Mouse (Mus musculus): Measurements from ENCODE around the gene Gm11555. TPM values are rescaled to one million over a fixed set of nuclear protein-coding genes. Genes with fewer than 3 reads are reported as not detected.
"Not testable (repeated sequence)": the region's sequence is repeated elsewhere in the genome, so short reads cannot be mapped to it uniquely, and the experiment has no call there.

Gm11555 gene
- polyA plus RNA-seq (2015; fragmentation: Nextera tagmentation; extraction: Ambion mirVana) = not detected in 2 replicates

- no peak within 1 kb of the TSS for H3K4me3 ChIP-seq
- H3K4me2 ChIP-seq = no peak within 1 kb of the TSS
- no peak within 1 kb of the TSS for H3K27ac ChIP-seq
- WGBS = 76% methylated on average over 2 of the region's 2 CpGs
- no peaks in the 10 kb centered on the region for H3K9me3 ChIP-seq
- no peaks in the 10 kb centered on the region for H3K27me3 ChIP-seq
- no peaks in the 10 kb centered on the region for H3K36me3 ChIP-seq
- no peak for ATAC-seq (ENCODE audit: insufficient number of reproducible peaks, low FRiP score, low TSS enrichment, low read depth)
- H3K9ac ChIP-seq = no peak within 1 kb of the TSS
- H3K4me1 ChIP-seq = no peaks in the 10 kb centered on the region
Measured at GRCm38 (mm10) chr11:99650136-99650535, at the start of gene Gm11555. TSS of gene Gm11555 (minus strand) at chr11:99650236.

GRCm38 (mm10) chr11:99690463-99690862, 40.4 kb upstream of the Gm11555 start, which contains the start of gene Gm14190:
TSS of gene Gm14190 (minus strand) at chr11:99690740.
- no peak for ATAC-seq (ENCODE audit: insufficient number of reproducible peaks, low FRiP score, low TSS enrichment, low read depth)
- Histone ChIP-seq H3K4me2 (no peak within 1 kb of the TSS), H3K4me1 (no peaks in the 10 kb centered on the region), H3K9me3 (no peaks in the 10 kb centered on the region), H3K9ac (no peak within 1 kb of the TSS), H3K4me3 (no peak within 1 kb of the TSS), H3K27me3 (no peaks in the 10 kb centered on the region), H3K27ac (no peak within 1 kb of the TSS), H3K36me3 (no peaks in the 10 kb centered on the region)
- WGBS = 91% methylated on average over 1 of the region's 1 CpGs

- not testable (repeated sequence) for H3K27ac ChIP-seq; H3K36me3 ChIP-seq; H3K4me3 ChIP-seq; H3K4me1 ChIP-seq; H3K4me2 ChIP-seq; H3K9ac ChIP-seq; ATAC-seq (ENCODE audit: insufficient number of reproducible peaks, low FRiP score, low TSS enrichment, low read depth); H3K27me3 ChIP-seq; H3K9me3 ChIP-seq
- WGBS = 55% methylated on average over 1 of the region's 1 CpGs
Measured at GRCm38 (mm10) chr11:99685235-99685634, 35.2 kb upstream of the Gm11555 start.

GRCm38 (mm10) chr11:99683481-99683880, 33.4 kb upstream of the Gm11555 start:
- H3K4me2 ChIP-seq = no peak overlapping the region
- no peaks in the 10 kb centered on the region for H3K9me3 ChIP-seq
- ATAC-seq (ENCODE audit: insufficient number of reproducible peaks, low FRiP score, low TSS enrichment, low read depth) = no peak
- 80% methylated on average over 2 of the region's 2 CpGs for WGBS
- no peak overlapping the region for H3K27ac ChIP-seq
- no peaks in the 10 kb centered on the region for H3K27me3 ChIP-seq
- H3K36me3 ChIP-seq = no peaks in the 10 kb centered on the region
- no peak overlapping the region for H3K9ac ChIP-seq
- H3K4me3 ChIP-seq = no peak overlapping the region
- H3K4me1 ChIP-seq = no peaks in the 10 kb centered on the region

- H3K9ac ChIP-seq = no peak within 1 kb of the TSS
- no peaks in the 10 kb centered on the region for H3K36me3 ChIP-seq
- H3K4me1 ChIP-seq = no peaks in the 10 kb centered on the region
- H3K9me3 ChIP-seq = no peaks in the 10 kb centered on the region
- H3K4me2 ChIP-seq = no peak within 1 kb of the TSS
- no peak for ATAC-seq (ENCODE audit: insufficient number of reproducible peaks, low FRiP score, low TSS enrichment, low read depth)
- no peaks in the 10 kb centered on the region for H3K27me3 ChIP-seq
- H3K27ac ChIP-seq = no peak within 1 kb of the TSS
- no peak within 1 kb of the TSS for H3K4me3 ChIP-seq
Measured at GRCm38 (mm10) chr11:99665860-99666259, 15.8 kb upstream of the Gm11555 start, which contains the start of gene Krtap4-6. TSS of gene Krtap4-6 (minus strand) at chr11:99665960.

- no peak overlapping the region for H3K27ac ChIP-seq
- H3K36me3 ChIP-seq = no peaks in the 10 kb centered on the region
- H3K9me3 ChIP-seq = no peaks in the 10 kb centered on the region
- no peaks in the 10 kb centered on the region for H3K27me3 ChIP-seq
- H3K4me2 ChIP-seq = no peak overlapping the region
- no peaks in the 10 kb centered on the region for H3K4me1 ChIP-seq
- 79% methylated on average over 10 of the region's 10 CpGs for WGBS
- ATAC-seq (ENCODE audit: insufficient number of reproducible peaks, low FRiP score, low TSS enrichment, low read depth) = no peak
- no peak overlapping the region for H3K9ac ChIP-seq
- no peak overlapping the region for H3K4me3 ChIP-seq
Measured at GRCm38 (mm10) chr11:99662802-99663201, 12.8 kb upstream of the Gm11555 start.

- no peak for ATAC-seq (ENCODE audit: insufficient number of reproducible peaks, low FRiP score, low TSS enrichment, low read depth)
Measured at GRCm38 (mm10) chr11:99659256-99659655, 9.2 kb upstream of the Gm11555 start.

GRCm38 (mm10) chr11:99658467-99659010, 8.5 kb upstream of the Gm11555 start, which contains the start of gene Gm11563:
TSS of gene Gm11563 (minus strand) at chr11:99658960.
- H3K9ac ChIP-seq; H3K9me3 ChIP-seq; H3K4me1 ChIP-seq; H3K36me3 ChIP-seq; ATAC-seq (ENCODE audit: insufficient number of reproducible peaks, low FRiP score, low TSS enrichment, low read depth); H3K4me2 ChIP-seq; H3K4me3 ChIP-seq; H3K27ac ChIP-seq; H3K27me3 ChIP-seq: not testable (repeated sequence)
- WGBS = 58% methylated on average over 10 of the region's 10 CpGs

More at GRCm38 (mm10) chr11:99659256-99659655, 9.2 kb upstream of the Gm11555 start:
- 67% methylated on average over 4 of the region's 4 CpGs for WGBS
- Histone ChIP-seq H3K9me3 (no peaks in the 10 kb centered on the region), H3K27ac (no peak overlapping the region), H3K4me2 (no peak overlapping the region), H3K27me3 (no peaks in the 10 kb centered on the region), H3K36me3 (no peaks in the 10 kb centered on the region), H3K9ac (no peak overlapping the region), H3K4me1 (no peaks in the 10 kb centered on the region), H3K4me3 (no peak overlapping the region)

- no peaks in the 10 kb centered on the region for H3K27me3 ChIP-seq
- WGBS = 53% methylated on average over 5 of the region's 5 CpGs
- no peaks in the 10 kb centered on the region for H3K36me3 ChIP-seq
- no peaks in the 10 kb centered on the region for H3K9me3 ChIP-seq
- H3K4me2 ChIP-seq = no peak overlapping the region
- H3K4me1 ChIP-seq = no peaks in the 10 kb centered on the region
- no peak overlapping the region for H3K27ac ChIP-seq
- H3K9ac ChIP-seq = no peak overlapping the region
- no peak for ATAC-seq (ENCODE audit: insufficient number of reproducible peaks, low FRiP score, low TSS enrichment, low read depth)
- no peak overlapping the region for H3K4me3 ChIP-seq
Measured at GRCm38 (mm10) chr11:99657051-99657450, 7.0 kb upstream of the Gm11555 start.

- no peak overlapping the region for H3K4me2 ChIP-seq
Measured at GRCm38 (mm10) chr11:99646444-99646843, 3.6 kb downstream of the Gm11555 start.

GRCm38 (mm10) chr11:99644351-99644750, 5.7 kb downstream of the Gm11555 start:
- Histone ChIP-seq H3K27ac (no peak overlapping the region), H3K9me3 (no peaks in the 10 kb centered on the region), H3K4me3 (no peak overlapping the region), H3K36me3 (no peaks in the 10 kb centered on the region), H3K9ac (no peak overlapping the region), H3K27me3 (no peaks in the 10 kb centered on the region), H3K4me1 (no peaks in the 10 kb centered on the region), H3K4me2 (no peak overlapping the region)
- no peak for ATAC-seq (ENCODE audit: insufficient number of reproducible peaks, low FRiP score, low TSS enrichment, low read depth)
- WGBS = 61% methylated on average over 3 of the region's 3 CpGs

More at GRCm38 (mm10) chr11:99646444-99646843, 3.6 kb downstream of the Gm11555 start:
- no peaks in the 10 kb centered on the region for H3K36me3 ChIP-seq
- H3K4me1 ChIP-seq = no peaks in the 10 kb centered on the region
- H3K4me3 ChIP-seq = no peak overlapping the region
- WGBS = 65% methylated on average over 15 of the region's 15 CpGs
- no peaks in the 10 kb centered on the region for H3K27me3 ChIP-seq
- no peak overlapping the region for H3K9ac ChIP-seq
- no peak overlapping the region for H3K27ac ChIP-seq
- H3K9me3 ChIP-seq = no peaks in the 10 kb centered on the region
- no peak for ATAC-seq (ENCODE audit: insufficient number of reproducible peaks, low FRiP score, low TSS enrichment, low read depth)

GRCm38 (mm10) chr11:99643635-99644139, 6.3 kb downstream of the Gm11555 start, which contains the start of gene Krtap4-7:
TSS of gene Krtap4-7 (minus strand) at chr11:99644089.
- not testable (repeated sequence) for H3K27me3 ChIP-seq; H3K27ac ChIP-seq; H3K9ac ChIP-seq; ATAC-seq (ENCODE audit: insufficient number of reproducible peaks, low FRiP score, low TSS enrichment, low read depth); H3K9me3 ChIP-seq; H3K4me3 ChIP-seq; H3K36me3 ChIP-seq; H3K4me1 ChIP-seq; H3K4me2 ChIP-seq
- 76% methylated on average over 9 of the region's 9 CpGs for whole genome bisulfite sequencing

Data from limb, embryonic 15.5 days (tissue).